Mouse (Mus musculus) monocyte, adult 2 months (primary cell): ENCODE results near the gene Pdss2.
"Not testable (repeated sequence)": the region's sequence is repeated elsewhere in the genome, so short reads cannot be mapped to it uniquely, and the experiment has no call there.

Experiments used
- DNase-seq, 2 experiments: peaks; one replicate each; pipeline ENCODE4 v3.0.0; 2022; ENCODE audit warnings: low spot score in 2 of 2, low read depth in 1 of 2

Gene Pdss2

DNA sequence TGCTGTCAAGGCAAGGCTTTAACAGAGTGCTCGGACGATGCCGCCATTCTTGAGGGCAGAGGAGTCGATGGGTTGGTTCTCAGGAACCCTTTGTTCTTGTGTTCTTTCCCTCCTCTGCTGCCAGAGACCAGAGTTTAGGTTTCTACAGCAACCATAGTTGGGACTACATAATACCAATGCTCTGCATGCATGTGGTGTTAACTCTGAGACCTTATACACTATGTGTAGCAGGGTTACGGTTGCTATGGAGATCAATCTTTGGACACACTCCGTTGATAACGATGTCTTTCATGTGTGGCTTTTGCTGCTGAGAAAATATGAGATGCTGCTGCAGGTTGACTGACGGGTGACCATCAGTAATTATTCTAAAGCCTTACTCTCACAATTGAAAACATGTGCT lies 20.9 kb downstream of the Pdss2 start:
- DNase-seq: no peak

DNA sequence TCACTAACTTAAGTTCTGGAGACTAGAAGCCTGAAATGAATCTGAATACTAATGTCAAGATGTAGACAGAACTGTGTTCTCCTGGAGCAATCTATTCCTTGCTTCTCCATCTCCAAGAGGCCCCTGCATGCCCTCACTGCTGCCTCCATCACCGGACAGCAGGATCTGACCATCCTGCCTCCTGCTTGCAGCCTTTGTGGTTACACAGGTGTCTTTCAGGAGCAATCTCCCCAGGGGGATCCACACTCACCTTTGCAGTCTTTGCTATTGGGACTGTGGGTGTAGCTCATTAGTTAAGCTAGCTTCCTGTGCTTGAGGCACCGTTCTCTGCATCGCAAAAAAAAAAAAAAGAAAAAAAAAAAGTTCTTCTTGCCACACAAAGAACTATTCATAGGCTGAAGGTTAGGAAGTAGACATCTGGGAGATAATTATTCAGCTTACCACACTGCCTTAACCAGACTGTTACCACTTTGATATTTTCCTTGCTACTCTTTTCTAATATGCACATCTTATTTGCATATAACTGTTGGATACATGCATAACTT lies 23.0 kb downstream of the Pdss2 start:
- DNase-seq: no peak

DNA sequence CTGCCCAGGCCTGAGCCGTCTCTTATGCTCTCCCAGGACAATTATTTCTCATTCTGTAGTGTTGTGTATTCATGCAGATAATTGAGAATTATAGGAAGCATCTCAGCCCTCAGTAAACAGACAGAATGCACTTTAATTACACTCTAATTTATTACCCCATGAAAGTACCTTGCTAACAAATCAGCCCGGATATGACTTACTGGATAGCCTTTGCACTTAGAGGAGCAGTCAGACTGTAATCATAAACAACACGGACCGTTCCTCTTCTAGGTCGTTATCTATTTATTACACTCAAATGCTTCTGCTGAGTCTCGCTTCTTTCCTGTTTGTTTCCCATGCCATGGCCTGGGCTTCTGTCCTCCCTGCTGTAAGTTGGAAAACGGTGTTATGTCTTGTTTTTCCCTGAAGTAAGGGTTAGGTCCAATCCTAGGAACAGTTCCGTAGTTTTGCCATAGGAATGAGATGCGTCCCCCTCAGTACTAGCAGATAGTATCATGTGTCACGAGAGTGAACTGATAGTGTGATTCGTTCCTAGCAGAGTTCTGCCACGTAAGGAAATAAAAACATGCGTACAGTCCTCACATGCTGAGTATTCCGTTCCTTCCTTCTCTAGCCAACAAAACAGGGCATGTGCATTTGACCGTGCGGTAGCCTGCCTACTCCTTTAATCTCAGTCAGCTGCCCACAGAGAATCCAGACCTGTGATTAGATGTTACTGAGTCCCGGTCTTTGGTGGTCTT lies 24.3 kb downstream of the Pdss2 start:
- no peak for DNase-seq

DNA sequence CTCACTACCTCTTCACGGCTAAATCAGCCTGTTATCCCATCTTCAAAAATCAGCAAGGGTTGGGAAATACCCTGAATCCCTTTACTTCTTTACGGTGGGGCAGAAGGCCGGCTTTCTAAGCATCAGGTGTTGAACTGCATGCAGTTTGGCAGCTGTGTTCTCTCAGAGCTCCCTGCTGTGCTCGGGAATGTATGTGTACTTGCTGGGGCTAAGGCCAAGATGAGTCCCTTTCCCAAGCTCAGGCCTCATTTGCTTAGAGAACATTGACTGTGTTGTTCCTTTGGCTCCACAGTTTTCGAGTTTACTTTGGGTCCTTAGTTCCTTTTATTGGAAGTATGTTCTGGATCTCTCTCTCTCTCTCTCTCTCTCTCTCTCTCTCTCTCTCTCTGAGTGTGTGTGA lies 26.7 kb downstream of the Pdss2 start:
- DNase-seq: no peak

DNA sequence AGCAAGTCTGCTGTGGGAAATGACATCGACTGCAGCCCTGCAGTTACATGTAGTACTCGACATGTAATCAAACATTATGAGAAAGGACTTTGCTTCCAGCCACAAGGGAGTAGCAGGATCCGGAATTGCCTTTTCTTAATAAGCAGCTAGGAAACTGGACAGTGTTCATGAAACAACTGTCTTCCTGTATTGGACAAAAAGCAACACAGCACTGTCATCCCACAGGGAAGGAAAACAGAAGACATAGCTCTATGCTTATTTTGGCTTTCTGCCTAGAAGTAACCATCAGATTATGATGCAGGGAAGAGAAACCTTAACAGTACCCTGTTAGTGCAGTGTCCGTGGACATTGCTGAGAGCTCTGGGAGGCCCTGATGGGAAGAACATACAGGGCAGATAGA lies 31.0 kb downstream of the Pdss2 start:
- DNase-seq: no peak

DNA sequence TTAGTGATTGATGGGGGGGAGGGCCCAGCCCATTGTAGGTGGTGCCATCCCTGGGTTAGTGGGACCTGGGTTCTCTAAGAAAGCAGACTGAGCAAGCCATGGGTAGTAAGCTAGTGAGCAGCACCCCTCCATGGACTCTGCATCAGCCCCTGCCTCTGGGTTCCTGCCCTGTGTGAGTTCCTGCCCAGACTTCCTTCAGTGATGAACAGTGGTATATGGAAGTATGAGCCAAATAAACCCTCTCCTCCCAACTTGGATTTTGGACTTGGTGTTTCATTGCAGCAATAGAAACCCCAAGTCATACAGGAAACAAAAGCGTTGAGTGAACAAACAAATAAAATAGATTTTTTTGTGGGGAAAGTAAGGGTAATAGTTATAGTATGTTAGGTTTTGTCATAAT lies 35.7 kb downstream of the Pdss2 start:
- not testable (repeated sequence) for DNase-seq

DNA sequence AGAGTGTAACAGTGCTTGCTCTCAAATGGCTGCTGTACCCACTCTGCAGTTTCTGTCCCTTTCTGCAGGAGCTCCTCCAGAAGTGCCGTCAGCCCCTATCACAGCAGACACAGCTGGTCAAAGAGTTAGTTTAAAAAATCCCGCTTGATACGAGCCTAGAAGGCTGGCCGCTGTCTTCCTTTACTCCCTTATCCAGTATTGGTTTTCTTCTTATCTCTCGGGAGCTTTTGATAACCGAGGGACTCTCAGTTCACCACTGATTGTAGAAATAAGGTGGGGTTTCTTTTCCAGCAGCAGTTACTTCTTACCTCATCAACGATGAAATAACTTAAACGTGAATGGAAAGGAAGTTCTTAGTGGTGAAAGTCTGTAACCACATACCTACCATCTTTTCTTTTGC lies 36.2 kb downstream of the Pdss2 start:
- not testable (repeated sequence) for DNase-seq

DNA sequence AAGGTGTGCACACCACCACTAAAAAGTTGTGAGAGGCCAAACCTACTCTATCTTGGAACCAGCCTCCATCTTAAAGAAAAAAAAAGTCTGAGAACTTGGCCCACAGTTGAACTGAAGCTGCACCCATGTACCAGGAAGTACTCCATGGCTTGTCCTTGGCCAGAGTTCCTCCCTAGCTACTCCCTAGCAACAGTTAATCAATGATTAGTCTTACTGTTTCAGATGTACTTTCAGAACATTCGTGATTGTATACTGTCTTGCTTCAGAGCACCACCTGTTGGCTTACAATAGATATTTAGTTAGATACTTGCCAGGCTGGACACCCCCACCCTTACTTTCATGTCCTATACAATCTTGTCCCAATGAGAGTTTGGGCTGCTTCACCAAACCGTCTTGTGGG lies 50.0 kb downstream of the Pdss2 start:
- DNase-seq: no peak

DNA sequence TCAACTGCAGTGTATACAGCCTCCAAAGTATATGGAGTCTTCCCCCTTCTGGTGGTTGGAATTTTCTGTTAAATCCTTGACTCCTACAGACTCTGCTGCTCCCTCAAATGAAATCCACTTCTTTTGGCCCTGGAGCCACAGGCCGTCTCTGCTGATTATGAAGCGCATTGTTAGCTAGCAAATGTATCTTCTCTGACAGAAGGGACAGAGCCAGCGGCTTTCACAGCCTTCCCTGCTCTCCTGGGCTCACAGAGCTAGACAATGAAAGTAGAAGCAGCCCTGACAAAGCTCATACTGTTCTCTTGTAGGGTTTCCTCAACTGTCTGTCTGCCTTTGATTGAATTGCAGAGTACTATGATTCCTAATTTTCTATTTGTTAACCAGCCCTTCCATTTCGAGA lies 51.1 kb downstream of the Pdss2 start:
- no peak for DNase-seq

DNA sequence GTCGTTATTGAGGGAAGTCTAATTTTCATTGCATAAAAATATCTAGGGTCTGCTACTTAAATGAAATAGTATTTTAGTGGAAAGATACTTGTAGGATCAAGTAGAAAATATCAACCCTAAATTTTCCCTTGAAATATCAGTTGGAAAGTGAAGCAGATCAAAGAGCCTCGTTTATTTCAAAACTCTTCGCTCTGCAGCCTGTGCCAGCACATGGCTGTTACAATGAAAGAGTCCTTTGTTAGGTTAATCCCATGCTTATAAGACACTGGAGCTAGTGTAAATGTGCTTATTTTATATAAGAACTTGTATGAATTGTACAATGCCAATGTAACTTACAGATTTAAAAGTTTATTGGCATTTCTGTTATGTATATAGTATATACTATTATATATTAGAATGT lies 51.8 kb downstream of the Pdss2 start:
- DNase-seq: no peak

DNA sequence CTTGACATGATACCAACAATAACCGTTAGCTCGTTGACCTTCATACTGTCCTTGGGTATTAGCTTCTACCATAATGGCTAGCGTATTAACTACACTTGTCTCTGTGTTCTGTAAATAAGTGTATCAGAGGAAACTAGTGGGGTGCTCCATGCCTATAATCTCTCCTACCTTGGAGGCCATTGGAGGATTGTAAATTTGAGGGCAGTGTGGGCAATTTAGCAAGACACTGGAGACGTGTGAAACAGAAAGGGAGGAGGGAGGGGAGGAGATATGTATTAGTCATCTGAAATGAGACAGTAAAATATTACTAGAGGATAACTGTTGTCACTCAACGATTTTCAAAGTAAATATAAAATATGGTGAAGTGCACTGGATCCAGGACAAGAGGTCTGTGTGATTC lies 54.2 kb downstream of the Pdss2 start:
- no peak for DNase-seq

DNA sequence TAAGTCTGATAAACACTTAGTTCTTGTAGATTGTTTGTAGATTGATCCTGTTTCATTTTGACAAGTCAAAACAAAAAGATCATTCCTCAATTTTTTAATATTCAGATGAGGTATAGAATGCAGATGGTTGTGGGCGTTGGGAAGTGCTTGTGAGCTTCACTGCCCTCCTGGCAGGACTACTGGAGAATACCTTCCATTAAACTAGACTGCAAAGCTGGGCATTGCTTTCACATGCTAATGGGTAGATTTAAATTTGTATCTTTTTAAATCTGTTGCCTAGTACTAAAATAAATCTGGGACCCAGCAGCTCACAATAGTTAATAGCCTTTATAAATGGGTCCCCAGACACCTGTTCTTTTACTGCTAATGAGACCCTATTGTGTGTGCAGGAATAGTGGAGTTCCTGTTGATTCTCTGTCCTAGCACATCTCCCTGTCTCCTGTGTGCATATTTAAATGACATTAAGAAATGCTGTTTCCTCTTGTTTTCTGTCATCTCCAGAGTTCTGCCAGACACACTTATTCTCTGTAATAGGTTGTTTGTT lies 54.9 kb downstream of the Pdss2 start:
- no peak for DNase-seq

DNA sequence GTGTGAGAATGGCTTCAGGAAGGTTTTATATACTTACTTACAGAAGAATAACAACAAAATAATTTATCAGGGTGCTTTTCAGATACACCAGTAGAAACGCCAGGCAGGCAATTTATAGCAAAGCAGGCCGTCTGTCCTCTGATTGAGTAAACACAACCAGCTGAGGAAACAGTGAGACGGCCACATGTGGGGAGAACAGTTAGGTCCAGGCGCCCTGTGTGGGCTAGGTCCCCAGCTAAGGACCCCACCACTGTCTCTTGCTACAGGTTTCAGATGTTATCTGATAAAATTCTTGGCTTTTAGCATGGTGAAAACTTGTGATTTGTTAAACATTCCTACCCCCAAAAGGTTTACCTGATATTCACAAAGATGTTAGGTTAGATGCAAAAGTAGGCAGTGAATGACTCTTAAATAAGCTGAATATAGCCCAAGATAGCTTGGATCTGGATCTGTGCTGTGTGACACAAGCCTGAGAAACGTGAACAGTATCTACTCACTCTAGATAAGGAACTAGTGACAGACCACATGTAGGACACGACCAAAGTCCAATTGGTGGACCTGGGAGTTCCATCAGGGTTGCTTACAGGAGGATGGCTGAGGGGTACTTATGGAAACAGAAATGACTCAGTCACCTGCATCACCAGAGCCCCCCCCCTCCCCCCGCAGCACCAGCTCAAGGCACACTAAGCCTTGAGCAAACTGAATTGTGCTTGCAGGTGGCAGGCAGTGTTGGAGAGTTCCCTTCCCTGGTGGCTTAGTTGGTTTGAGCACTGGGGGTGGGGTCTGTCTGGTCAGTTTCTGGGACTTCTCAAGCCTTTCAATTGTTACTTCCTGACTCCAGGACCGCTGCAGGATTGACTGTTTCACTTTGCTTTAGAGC lies 56.2 kb downstream of the Pdss2 start:
- no peak for DNase-seq

DNA sequence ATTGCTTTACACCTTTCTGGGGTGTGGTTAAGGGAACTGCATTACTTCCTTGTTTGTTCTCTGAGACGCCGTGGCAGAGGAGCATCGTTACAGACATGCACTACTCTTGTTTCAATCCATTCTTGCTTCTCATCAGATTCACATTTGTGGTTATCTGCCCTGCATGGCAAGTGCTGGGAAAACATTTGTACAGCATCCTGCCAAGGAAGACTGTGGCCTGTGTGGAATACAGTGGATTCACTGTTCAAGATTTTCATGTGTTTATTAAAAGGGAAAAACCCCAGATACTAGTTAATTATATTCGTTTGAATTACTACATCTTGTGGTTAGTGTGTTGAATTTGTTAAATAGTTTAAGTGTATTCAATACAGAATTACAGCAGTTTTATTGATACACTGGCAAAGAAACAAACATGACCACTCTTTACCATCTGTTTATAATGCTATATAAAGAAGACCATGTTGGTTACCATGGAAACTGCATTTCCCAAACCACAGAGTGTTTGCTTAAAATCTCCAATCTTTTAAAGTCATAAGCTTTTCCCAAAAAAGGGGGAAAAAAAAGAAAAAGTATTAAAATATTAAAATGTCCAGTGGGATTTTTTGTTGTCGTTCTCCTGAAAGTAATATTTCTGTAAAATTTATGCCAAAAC lies 58.5 kb downstream of the Pdss2 start:
- no peak for DNase-seq

DNA sequence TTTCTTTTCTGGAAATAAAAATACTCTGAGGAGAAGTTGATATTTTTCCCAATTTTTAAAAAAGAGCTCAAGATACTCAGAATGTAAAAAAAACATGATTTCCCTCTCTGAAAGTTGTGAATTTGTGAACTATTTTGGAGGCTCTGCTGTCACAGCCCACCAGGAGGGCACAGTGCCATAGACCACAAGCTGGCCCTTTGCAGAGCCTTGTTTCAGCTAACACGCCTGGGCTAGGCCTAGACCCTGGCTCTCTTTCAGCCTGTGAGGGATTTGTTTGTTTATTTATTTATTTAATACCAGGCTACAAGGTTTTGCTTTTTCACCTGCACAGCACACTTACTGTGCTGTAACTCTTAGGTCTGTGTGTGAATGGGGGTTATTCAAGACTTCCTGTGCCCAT lies 64.3 kb downstream of the Pdss2 start:
- no peak for DNase-seq

DNA sequence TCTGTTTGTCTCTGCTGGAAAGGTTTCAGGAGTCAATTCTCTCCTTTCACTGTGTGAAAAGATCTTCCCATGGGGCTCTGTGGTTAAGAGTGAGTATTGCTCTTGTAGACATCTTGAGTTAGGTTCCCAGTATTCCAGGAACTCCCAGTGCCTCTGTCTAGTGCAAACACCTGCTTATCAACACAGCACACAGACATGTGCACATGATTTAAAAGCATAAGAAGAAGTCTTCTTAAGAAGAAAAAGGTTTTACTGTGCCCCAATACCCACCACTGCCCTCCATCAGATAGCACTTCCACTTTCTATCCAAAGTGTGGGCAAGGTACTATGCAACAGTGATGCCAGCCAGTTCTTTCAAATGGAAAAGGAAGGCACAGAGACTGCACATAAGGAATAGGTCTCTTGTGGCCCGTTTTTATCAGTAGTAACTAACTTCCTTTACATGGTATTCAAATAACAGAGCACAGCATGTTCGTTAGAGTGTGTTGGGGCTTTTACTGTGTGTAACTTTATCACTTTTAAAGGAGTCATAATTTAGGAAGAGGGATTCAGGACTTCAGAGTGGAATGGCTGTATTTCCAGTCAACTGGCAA lies 69.4 kb downstream of the Pdss2 start:
- DNase-seq: no peak

DNA sequence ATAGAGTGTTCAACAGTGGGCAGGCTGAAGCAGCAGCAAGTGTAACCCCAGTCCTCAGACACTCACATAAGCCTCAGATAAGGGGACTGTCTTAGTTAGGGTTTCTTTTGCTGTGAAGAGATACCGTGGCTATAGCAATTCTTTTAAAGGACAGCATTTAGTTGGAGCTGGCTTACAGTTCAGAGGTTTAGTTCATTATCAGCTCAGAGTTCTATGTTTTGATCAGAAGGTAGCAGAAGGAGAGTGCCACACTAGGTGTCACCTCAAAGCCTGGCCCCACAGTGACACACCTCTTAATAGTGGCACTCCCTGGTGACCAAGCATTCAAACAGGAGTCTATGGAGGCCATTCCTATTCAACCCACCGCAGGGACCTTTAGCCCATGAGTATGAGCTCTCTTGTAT lies 70.0 kb downstream of the Pdss2 start:
- DNase-seq: no peak

DNA sequence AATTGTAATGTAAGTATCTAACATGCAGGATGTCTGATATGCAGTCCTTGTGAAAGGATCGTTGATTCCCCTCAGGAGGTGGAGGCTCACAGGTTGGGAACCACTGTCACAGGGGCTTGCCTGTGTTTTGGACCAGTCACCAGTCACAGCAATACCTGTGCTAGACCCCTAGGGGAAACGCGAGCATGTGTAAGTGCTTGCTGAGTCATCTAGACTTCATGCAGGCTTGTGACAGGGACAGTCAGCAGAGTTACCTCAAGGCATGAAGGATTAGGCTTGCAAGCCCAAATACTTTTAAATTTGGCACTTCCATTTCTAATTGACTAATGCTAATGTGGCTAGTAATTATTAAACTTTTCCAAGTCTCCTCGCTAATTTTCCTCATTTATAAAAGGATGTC lies 71.2 kb downstream of the Pdss2 start:
- DNase-seq: no peak

DNA sequence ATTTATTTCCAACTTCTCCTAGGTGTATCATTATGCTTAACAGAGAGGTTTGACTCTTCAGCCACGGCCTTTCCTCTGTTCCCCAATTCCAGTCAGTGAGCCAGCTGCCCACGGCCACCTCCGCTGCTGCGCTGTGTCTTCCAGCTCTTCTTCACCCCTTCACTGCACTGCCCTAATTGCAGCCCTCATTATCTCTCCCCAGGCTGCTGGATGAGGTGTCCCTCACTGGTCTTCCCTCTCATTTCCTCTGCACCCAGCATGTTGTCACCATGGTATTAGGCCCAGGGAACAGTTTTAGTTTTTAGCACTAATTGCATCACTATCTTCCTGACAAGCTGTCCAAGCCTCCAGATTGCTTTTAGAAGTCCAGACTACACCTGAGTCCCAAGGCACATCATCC lies 73.0 kb downstream of the Pdss2 start:
- no peak for DNase-seq

DNA sequence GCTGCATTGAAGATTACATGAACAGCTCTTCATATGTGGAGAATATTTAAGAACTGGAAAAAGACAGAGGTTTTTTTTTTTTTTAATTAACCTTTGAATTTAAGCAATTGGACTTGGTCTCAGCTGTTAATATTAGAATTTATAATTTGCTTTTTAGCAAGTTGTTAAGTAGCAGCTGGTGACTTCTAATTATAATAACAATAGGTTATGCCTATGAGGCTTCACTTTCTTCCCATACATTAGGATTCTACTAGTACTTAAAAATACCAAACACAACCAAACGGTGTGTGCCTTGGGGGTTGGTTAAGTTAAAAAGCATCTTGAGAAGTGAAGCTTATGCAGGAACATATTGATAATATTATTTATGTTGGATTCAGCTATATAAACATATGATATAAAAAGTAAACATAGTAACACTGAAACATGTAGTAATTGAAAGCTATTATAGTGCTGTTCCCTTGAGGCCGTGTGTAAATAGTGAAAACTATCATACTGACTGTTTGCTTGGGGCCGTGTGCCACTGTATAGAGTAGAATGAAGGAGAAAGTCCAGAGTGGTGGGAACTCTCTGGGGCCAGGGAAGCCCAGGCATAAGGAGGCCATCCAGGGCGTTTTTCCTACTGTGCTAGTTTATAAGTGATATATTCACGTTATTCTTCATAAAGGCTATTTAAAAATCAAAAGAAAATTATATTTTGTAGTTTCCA lies 87.0 kb downstream of the Pdss2 start:
- no peak for DNase-seq
